Mouse (Mus musculus): ENCODE data around the gene Platr17. TPM values are rescaled to one million over a fixed set of nuclear protein-coding genes. Genes with fewer than 3 reads are reported as not detected.
"Not testable (repeated sequence)": the region's sequence is repeated elsewhere in the genome, so short reads cannot be mapped to it uniquely, and the experiment has no call there.

Platr17 gene
- total RNA-seq (2018; cell fraction: chromatin; rRNA removed), result not detected
- total RNA-seq (2018; cell fraction: cytosol; rRNA removed), result 1 to 10 TPM in 12 of 26 experiments, under 1 TPM in 13, not detected in 1; 0.54 to 1.8 (median 0.88) TPM
- 1 to 10 TPM in 5 of 26 experiments, under 1 TPM in 2, not detected in 19; 0.68 to 1.9 (median 1.1) TPM for total RNA-seq (2018; cell fraction: nucleus; rRNA removed)
- polyA plus RNA-seq (2018), result 1.8 TPM in 1 of 3 replicates, not detected in the others

- WGBS (ENCODE audit: missing documents), result 64% methylated on average over 3 of the region's 4 CpGs
- H3K27ac ChIP-seq, result 0 out of 2 replicates have a peak within 1 kb of the TSS, but pooled peaks have one; percentile 65
- not testable (repeated sequence) for H3K36me3 ChIP-seq (ENCODE audit: inconsistent target); H3K4me3 ChIP-seq (ENCODE audit: inconsistent target)
- peaks cover 17% of the 10 kb centered on the region; the same call in 1 of the 2 replicates for H3K79me2 ChIP-seq (ENCODE audit: inconsistent target)
Observed at GRCm38 (mm10) chr17:33904835-33905234, at the start of gene Platr17. Gene Platr17 (plus strand): TSS chr17:33905135.

- Histone ChIP-seq H3K79me2 (ENCODE audit: inconsistent target) (no peaks in the 10 kb centered on the region), H3K4me3 (ENCODE audit: inconsistent target) (no peak overlapping the region), H3K36me3 (ENCODE audit: inconsistent target) (no peaks in the 10 kb centered on the region), H3K27ac (no peak overlapping the region)
- 96% methylated on average over 4 of the region's 4 CpGs for WGBS (ENCODE audit: missing documents)
Observed at GRCm38 (mm10) chr17:33857816-33858215, 47.1 kb upstream of the Platr17 start.

- no peaks in the 10 kb centered on the region for H3K79me2 ChIP-seq (ENCODE audit: inconsistent target)
- no peaks in the 10 kb centered on the region for H3K36me3 ChIP-seq (ENCODE audit: inconsistent target)
- H3K4me3 ChIP-seq (ENCODE audit: inconsistent target), result no peak overlapping the region
- WGBS (ENCODE audit: missing documents), result 13% methylated on average over 7 of the region's 9 CpGs
- no peak overlapping the region for H3K27ac ChIP-seq
Observed at GRCm38 (mm10) chr17:33865330-33866030, 39.5 kb upstream of the Platr17 start.

DNA sequence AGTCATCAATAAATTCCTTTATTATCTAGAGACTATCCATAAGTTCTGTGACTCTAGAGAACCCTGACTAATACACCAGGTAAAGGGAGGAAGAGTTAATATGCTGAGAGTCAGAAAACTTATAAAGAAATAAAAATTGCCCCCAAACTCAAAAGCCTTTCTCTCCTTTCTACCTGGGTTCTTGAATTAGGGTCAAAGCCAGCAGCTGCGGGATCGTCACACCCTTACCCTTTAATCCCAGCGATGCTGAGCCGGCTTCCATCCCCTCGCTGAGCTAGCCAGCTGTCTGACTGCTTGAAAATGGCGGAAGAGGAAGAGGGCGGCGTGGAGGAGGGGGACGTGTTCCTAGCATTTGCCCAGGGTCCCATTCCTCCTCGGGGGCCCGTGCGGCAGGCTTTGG lies 31.4 kb upstream of the Platr17 start, which contains the start of gene Gm7029:
Gene Gm7029, plus strand, starts transcription at position 301 of the 400 bp plus-strand sequence.
- not testable (repeated sequence) for H3K4me3 ChIP-seq (ENCODE audit: inconsistent target); H3K79me2 ChIP-seq (ENCODE audit: inconsistent target); H3K27ac ChIP-seq; H3K36me3 ChIP-seq (ENCODE audit: inconsistent target)
- WGBS (ENCODE audit: missing documents), result no CpG with 5 or more reads among the region's 12 CpGs

DNA sequence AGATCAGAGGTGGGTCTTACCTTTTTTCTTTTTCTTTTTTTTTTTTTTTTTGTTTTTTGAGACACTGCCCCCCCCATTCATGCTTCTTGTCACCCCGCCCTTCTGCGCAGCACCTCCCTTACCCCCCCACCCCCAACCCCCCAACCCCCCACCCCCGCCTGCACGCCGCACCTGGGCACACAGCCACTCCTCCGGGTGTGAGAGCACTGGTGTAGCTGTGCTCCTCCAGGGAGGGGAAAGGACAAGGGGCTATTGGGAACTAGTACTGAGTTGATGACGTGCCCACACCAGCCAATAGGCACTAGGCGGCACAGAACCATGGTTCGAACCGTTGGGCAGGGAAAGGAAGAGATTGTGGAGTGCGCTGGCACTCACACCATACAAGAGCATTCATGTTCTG lies 30.5 kb upstream of the Platr17 start:
- Histone ChIP-seq H3K36me3 (ENCODE audit: inconsistent target) (no peaks in the 10 kb centered on the region), H3K4me3 (ENCODE audit: inconsistent target) (no peak overlapping the region), H3K79me2 (ENCODE audit: inconsistent target) (no peaks in the 10 kb centered on the region), H3K27ac (no peak overlapping the region)
- WGBS (ENCODE audit: missing documents), result 90% methylated on average over 6 of the region's 11 CpGs

- WGBS (ENCODE audit: missing documents), result 98% methylated on average over 5 of the region's 5 CpGs
- not testable (repeated sequence) for H3K79me2 ChIP-seq (ENCODE audit: inconsistent target); H3K36me3 ChIP-seq (ENCODE audit: inconsistent target); H3K4me3 ChIP-seq (ENCODE audit: inconsistent target); H3K27ac ChIP-seq
Observed at GRCm38 (mm10) chr17:33875797-33876196, 29.1 kb upstream of the Platr17 start.

- not testable (repeated sequence) for H3K4me3 ChIP-seq (ENCODE audit: inconsistent target); H3K36me3 ChIP-seq (ENCODE audit: inconsistent target); H3K27ac ChIP-seq
- WGBS (ENCODE audit: missing documents), result 90% methylated on average over 5 of the region's 11 CpGs
- peaks cover 39% of the 10 kb centered on the region for H3K79me2 ChIP-seq (ENCODE audit: inconsistent target)
Observed at GRCm38 (mm10) chr17:33884320-33884719, 20.6 kb upstream of the Platr17 start.

DNA sequence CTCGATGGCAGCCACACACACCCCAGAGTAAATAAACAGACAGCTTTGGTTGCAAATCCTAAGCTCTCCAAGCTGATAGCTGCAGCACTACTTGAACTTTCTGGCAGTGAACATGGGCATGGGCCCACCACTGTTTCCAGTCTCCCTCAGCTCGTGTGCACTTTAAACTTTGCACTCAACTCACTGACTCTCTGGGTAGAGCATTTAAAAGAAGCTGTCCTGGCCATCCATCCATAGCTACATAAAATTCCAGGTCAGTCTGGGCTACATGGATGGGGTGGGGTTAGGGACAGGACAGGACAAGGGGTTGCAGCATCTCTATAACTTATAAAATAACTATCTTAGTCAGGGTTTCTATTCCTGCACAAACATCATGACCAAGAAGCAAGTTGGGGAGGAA lies 17.1 kb upstream of the Platr17 start:
- peaks cover 47% of the 10 kb centered on the region for H3K79me2 ChIP-seq (ENCODE audit: inconsistent target)
- H3K4me3 ChIP-seq (ENCODE audit: inconsistent target); H3K27ac ChIP-seq; H3K36me3 ChIP-seq (ENCODE audit: inconsistent target): not testable (repeated sequence)
- WGBS (ENCODE audit: missing documents), result 88% methylated on average over 2 of the region's 2 CpGs

DNA sequence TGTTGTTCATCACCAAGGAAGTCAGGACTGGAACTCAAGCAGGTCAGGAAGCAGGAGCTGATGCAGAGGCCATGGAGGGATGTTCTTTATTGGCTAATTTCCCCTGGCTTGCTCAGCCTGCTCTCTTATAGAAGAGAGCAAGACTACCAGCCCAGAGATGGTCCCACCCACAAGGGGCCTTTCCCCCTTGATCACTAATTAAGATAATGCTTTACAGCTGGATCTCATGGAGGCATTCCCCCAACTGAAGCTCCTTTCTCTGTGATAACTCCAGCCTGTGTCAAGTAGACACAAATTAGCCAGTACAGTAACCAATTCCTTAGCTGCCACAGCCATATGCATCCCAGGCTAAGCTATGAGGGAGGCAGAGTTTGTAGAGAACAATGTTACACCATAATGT lies 16.7 kb upstream of the Platr17 start:
- H3K4me3 ChIP-seq (ENCODE audit: inconsistent target); H3K36me3 ChIP-seq (ENCODE audit: inconsistent target); H3K27ac ChIP-seq: not testable (repeated sequence)
- H3K79me2 ChIP-seq (ENCODE audit: inconsistent target), result peaks cover 47% of the 10 kb centered on the region

GRCm38 (mm10) chr17:33889941-33890532 lies 14.9 kb upstream of the Platr17 start:
- H3K36me3 ChIP-seq (ENCODE audit: inconsistent target), result not testable (repeated sequence)
- Histone ChIP-seq H3K79me2 (ENCODE audit: inconsistent target) (peaks cover 47% of the 10 kb centered on the region), H3K4me3 (ENCODE audit: inconsistent target) (peak overlapping the region; percentile 62), H3K27ac (peak overlapping the region; percentile 50)
- WGBS (ENCODE audit: missing documents), result 1% methylated on average over 38 of the region's 44 CpGs

- WGBS (ENCODE audit: missing documents), result under 1% methylated on average over 38 of the region's 49 CpGs
Observed at GRCm38 (mm10) chr17:33890533-33891059, 14.3 kb upstream of the Platr17 start, which contains the start of gene Kifc1. Gene Kifc1 (minus strand): TSS chr17:33890661.

DNA sequence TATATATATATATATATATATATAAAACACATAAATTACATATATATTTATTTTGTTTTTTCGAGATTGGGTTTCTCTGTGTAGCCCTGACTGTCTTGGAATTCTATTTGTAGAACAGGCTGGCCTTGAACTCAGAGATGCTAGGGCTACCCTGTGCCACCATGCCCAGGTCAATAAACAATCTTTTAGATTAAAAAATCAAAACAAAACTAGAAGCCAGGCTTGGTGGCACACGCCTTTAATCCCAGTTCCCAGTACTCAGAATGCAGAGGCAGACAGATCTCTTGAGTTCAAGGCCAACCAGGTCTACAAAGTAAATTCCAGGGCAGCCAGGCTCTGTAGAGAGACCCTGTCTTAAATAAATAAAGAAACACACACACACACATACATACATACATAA lies 13.6 kb upstream of the Platr17 start:
- no peak overlapping the region for H3K27ac ChIP-seq
- H3K4me3 ChIP-seq (ENCODE audit: inconsistent target), result no peak overlapping the region
- 66% methylated on average over 2 of the region's 2 CpGs for WGBS (ENCODE audit: missing documents)
- H3K79me2 ChIP-seq (ENCODE audit: inconsistent target), result peaks cover 38% of the 10 kb centered on the region
- H3K36me3 ChIP-seq (ENCODE audit: inconsistent target), result no peaks in the 10 kb centered on the region

More at GRCm38 (mm10) chr17:33890533-33891059, 14.3 kb upstream of the Platr17 start, which contains the start of gene Kifc1:
- peak within 1 kb of the TSS; percentile 62 for H3K4me3 ChIP-seq (ENCODE audit: inconsistent target)
- H3K79me2 ChIP-seq (ENCODE audit: inconsistent target), result peaks cover 45% of the 10 kb centered on the region
- peak within 1 kb of the TSS; percentile 50 for H3K27ac ChIP-seq
- H3K36me3 ChIP-seq (ENCODE audit: inconsistent target), result no peaks in the 10 kb centered on the region

DNA sequence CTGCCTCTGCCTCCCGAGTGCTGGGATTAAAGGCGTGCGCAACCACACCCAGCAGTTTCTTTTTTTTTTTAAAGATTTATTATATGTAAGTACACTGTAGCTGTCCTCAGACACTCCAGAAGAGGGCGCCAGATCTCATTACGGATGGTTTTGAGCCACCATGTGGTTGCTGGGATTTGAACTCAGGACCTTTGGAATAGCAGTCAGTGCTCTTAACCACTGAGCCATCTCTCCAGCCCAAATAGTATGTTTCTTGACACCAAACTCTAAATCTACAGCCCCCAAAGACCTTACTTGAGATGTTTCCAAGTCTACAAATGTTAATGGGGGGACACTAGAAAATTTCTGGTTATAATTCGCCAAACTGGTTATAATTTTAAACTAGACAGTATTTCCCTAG lies 13.0 kb upstream of the Platr17 start:
- H3K79me2 ChIP-seq (ENCODE audit: inconsistent target), result peaks cover 32% of the 10 kb centered on the region
- not testable (repeated sequence) for H3K4me3 ChIP-seq (ENCODE audit: inconsistent target); H3K36me3 ChIP-seq (ENCODE audit: inconsistent target); H3K27ac ChIP-seq
- WGBS (ENCODE audit: missing documents), result 70% methylated on average over 6 of the region's 6 CpGs

DNA sequence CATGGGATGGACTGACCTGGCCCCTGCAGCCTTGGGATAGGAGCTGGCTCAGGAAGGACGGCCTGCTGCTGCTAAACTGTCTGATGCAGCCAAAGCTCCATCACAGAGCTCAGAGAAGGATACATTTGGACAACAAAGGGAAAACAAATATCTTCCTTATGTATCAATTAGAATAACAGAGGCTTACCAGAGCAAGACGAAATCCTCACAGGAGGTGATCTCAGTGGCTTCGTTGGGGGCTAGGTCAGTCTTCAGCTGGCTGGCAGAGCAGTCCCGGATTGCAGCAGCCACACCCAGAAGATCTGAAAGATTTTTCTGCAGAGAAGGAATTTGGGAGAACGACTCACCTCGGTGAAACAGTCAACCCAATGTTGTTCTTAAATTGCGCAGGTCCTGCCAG lies 12.5 kb upstream of the Platr17 start:
- 79% methylated on average over 7 of the region's 7 CpGs for WGBS (ENCODE audit: missing documents)
- H3K27ac ChIP-seq, result no peak overlapping the region
- no peak overlapping the region for H3K4me3 ChIP-seq (ENCODE audit: inconsistent target)
- peaks cover 27% of the 10 kb centered on the region for H3K79me2 ChIP-seq (ENCODE audit: inconsistent target)
- no peaks in the 10 kb centered on the region for H3K36me3 ChIP-seq (ENCODE audit: inconsistent target)

DNA sequence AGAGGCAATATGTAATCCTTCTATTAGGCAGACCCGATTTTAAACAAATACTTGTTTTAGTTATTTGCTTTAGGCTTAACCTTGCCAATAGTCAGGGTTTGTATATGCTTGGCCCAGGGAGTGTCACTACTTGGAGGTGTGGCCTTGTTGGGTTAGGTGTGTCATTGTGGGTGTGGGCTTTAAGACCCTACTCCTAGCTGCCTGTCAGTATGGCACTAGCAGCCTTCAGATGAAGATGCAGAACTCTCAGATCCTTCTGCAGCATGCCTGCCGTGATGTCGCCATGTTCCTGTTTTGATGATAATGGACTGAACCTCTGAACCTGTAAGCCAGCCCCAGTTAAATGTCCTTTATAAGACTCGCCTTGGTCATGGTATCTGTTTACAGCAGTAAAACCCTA lies 11.9 kb upstream of the Platr17 start:
- 79% methylated on average over 4 of the region's 4 CpGs for WGBS (ENCODE audit: missing documents)
- peaks cover 21% of the 10 kb centered on the region for H3K79me2 ChIP-seq (ENCODE audit: inconsistent target)
- not testable (repeated sequence) for H3K4me3 ChIP-seq (ENCODE audit: inconsistent target); H3K27ac ChIP-seq; H3K36me3 ChIP-seq (ENCODE audit: inconsistent target)

Measured in macrophage (primary cell).